Mouse (Mus musculus) C2C12 (cell line): ENCODE results near the gene Cuedc1.

Experiments used
- CTCF ChIP-seq: IDR thresholded peaks from one replicate; pipeline ENCODE4 v1.5.1; 2011; ENCODE audit not compliant: control insufficient read depth, insufficient read depth, insufficient read length
- MAX ChIP-seq: IDR thresholded peaks from one replicate; pipeline ENCODE4 v1.6.1; 2011; ENCODE audit warnings: mild to moderate bottlenecking, control low read depth

DNA sequence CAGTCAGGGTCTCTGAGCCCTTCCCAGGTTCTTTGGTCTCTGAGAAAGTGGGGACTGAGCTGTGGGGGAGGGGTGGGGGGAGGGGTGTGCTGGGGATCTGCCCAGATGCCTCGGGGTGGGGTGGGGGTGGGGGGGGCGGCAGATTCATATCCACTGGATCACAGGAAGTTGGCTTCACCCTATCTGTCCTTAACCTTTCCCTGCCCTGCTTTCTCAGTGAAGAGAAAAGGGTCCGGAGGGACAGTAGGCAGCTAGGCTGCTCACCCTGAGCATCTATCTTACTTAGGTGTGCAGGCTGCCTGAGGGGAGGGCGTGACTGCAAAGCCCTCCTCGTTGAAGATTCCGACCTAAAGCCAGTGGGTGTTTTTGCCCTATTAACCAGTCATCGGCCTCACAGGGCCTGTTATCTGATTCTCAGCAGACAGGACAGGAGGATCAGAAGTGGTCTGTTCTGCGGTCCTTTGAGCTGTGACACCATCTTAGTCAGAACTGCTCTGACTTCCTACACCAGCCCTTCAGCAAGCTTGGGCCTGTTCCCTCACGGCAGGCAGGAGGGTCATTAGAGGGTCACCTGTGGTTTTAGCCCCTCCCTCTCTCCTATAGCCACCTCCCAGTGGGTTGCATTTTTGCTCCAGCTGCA, 75.6 kb downstream of the Cuedc1 start:
- TF ChIP-seq CTCF (no peak), MAX (no peak)
